Mouse (Mus musculus): Measurements from ENCODE around the gene Unc79.

DNA sequence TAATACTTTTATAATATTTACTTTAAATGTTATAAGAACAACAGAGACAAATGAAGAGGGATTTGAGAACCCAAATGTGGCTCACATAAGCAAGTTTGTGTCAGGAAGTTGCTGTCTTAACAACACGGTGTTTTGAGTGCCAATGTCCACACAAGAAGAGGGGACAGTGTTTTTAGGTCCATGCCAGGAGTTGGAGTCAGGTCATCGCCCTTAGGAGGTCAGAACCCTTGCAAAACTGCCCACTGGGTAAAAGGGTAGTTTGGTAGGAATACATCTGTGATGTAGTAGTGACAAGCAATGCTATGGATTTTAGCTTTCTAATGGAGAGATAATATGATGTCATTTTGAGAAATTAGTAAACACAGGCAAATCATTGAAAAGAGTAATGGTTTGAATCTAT is 201.6 kb downstream of the Unc79 start:
- no peak for TF ChIP-seq CTCF (IDR thresholded peaks at IDR 0.05; ENCODE audit: low read depth)
- no peak for TF ChIP-seq EP300 (IDR thresholded peaks at IDR 0.05; ENCODE audit: low read depth)
